In genomic region chr14:105589261-105589660, GRCm38 (mm10) we compare ENCODE assay signal across 11 mouse cellular contexts.
DNase-seq lines count a peak whose midpoint lies in the region; ATAC-seq lines count a peak whose summit lies in the region.
"Had no signal": no experiment of that assay in that cellular context is flagged by ENCODE, and none has a peak within 500 bp of the region (broad histone marks: within the 10 kb centered on the region; RNA-seq: fewer than 3 reads in every experiment).

No protein-coding gene starts in this region.

- peaks cover 24% of the 10 kb centered on the region; the same call in 1 of the 2 replicates for H3K4me1 ChIP-seq in hindbrain, embryonic 13.5 days (replicated peaks)
- no peaks in the 10 kb centered on the region for H3K4me1 ChIP-seq in hindbrain, embryonic 11.5 days (replicated peaks; ENCODE audit: control insufficient read depth, insufficient read depth, low read length)

- no peak overlapping the region for H3K4me2 ChIP-seq in hindbrain, embryonic 13.5 days
- no peak overlapping the region for H3K4me2 ChIP-seq in hindbrain, embryonic 11.5 days (replicated peaks; ENCODE audit: low read depth, low read length)

- ATAC-seq in hindbrain, embryonic 13.5 days (ENCODE audit: low FRiP score): no peak
- ATAC-seq in hindbrain, embryonic 11.5 days (ENCODE audit: low FRiP score): no peak

- no peaks in the 10 kb centered on the region for H3K9me3 ChIP-seq in hindbrain, embryonic 13.5 days
- H3K9me3 ChIP-seq in hindbrain, embryonic 11.5 days (ENCODE audit: control insufficient read depth, low read length): no peaks in the 10 kb centered on the region

- no peak overlapping the region for H3K9ac ChIP-seq in hindbrain, embryonic 13.5 days
- no peak overlapping the region for H3K9ac ChIP-seq in hindbrain, embryonic 11.5 days (ENCODE audit: low read depth, low read length)

- H3K4me3 ChIP-seq in hindbrain, embryonic 13.5 days: no peak overlapping the region
- H3K4me3 ChIP-seq in hindbrain, embryonic 11.5 days (ENCODE audit: low read depth, low read length): no peak overlapping the region

- no peak for DNase-seq in hindbrain, embryonic 11.5 days (ENCODE audit: low spot score)
- peak; percentile 12 for DNase-seq in ZHBTc4 (ENCODE audit: low read depth, low spot score)
- peak; percentile 25 to 29 for DNase-seq in heart, postnatal 10 days
- peak; percentile 4 for DNase-seq in lung, postnatal 36 days
- no peak for DNase-seq in left cerebral cortex, postnatal 14 days (ENCODE audit: low spot score in 2 of 2)
- DNase-seq in embryo, embryonic 11 days: no peak
- no peak for DNase-seq in layer of hippocampus, postnatal 14 days (ENCODE audit: low spot score in 2 of 2)
- DNase-seq: gastrocnemius, postnatal 25 days; thymus, postnatal 36 days had no signal

- no peaks in the 10 kb centered on the region for H3K27me3 ChIP-seq in hindbrain, embryonic 13.5 days
- no peaks in the 10 kb centered on the region for H3K27me3 ChIP-seq in hindbrain, embryonic 11.5 days (ENCODE audit: control insufficient read depth, insufficient read depth, low read length)

- H3K27ac ChIP-seq in hindbrain, embryonic 13.5 days: peak overlapping the region; percentile 77
- H3K27ac ChIP-seq in hindbrain, embryonic 11.5 days (ENCODE audit: low read depth, low read length): no peak overlapping the region

- 87% methylated on average over 20 of the region's 20 CpGs for whole genome bisulfite sequencing in hindbrain, embryonic 13.5 days
- 97% methylated on average over 20 of the region's 20 CpGs for WGBS in hindbrain, embryonic 11.5 days

- intact Hi-C loops in heart, postnatal 10 days (cut with DNase I): no loop called here
- intact Hi-C loops in left cerebral cortex, postnatal 14 days (cut with DNase I): loop anchor here (2.0 kb wide), 1 partner anchor 308 kb away; the partner anchor contains the start of gene Spry2

- H3K36me3 ChIP-seq in hindbrain, embryonic 13.5 days: no peaks in the 10 kb centered on the region
- no peaks in the 10 kb centered on the region for H3K36me3 ChIP-seq in hindbrain, embryonic 11.5 days (ENCODE audit: control insufficient read depth, insufficient read depth, low read length)
- H3K36me3 ChIP-seq: G1E had no signal

Comparison
In these comparisons a context has a peak if more than half of its experiments do, and no peak if none do; other contexts are left out.
1. DNase-seq: peak in ZHBTc4 (single experiment), heart, postnatal 10 days (2 of 2) and lung, postnatal 36 days (single experiment); none in hindbrain, embryonic 11.5 days (single experiment), left cerebral cortex, postnatal 14 days (0 of 2), embryo, embryonic 11 days (single experiment) and layer of hippocampus, postnatal 14 days (0 of 2).